Mouse (Mus musculus) CH12.LX (cell line): ENCODE measurements around the gene Pcp4l1. TPM values are rescaled to one million over a fixed set of nuclear protein-coding genes. Genes with fewer than 3 reads are reported as not detected.

ENCODE experiments used
- DNase-seq: peaks from one replicate; pipeline ENCODE4 v3.0.0-alpha.2; 2013; ENCODE audit errors: extremely low read depth
- H3K27ac ChIP-seq: 2 replicates; pipeline ENCODE4 v1.5.1; 2012; ENCODE audit warnings: low read depth, mild to moderate bottlenecking, control low read depth, moderate library complexity; ENCODE audit not compliant: insufficient read depth
- H3K27me3 ChIP-seq: replicated peaks from 2 replicates; pipeline ENCODE3; 2012; ENCODE audit warnings: inconsistent platforms
- H3K36me3 ChIP-seq, 2 experiments: replicated peaks in 1 of 2; 2 replicates each; pipeline versions ENCODE3 to v1.6.1; 2012; ENCODE audit warnings: inconsistent platforms in 1 of 2, low read length in 1 of 2, mild to moderate bottlenecking in 1 of 2, mixed read lengths in 1 of 2, moderate library complexity in 1 of 2; ENCODE audit not compliant: control insufficient read depth in 1 of 2, insufficient read depth in 1 of 2
- H3K4me1 ChIP-seq, 2 experiments: 2 replicates each; pipeline ENCODE4 v1.6.1; 2012; ENCODE audit warnings: inconsistent platforms in 1 of 2, moderate library complexity in 1 of 2; ENCODE audit not compliant: insufficient read depth in 2 of 2, control insufficient read depth in 1 of 2
- H3K4me2 ChIP-seq: 2 replicates; pipeline ENCODE4 v1.6.1; 2012; ENCODE audit warnings: low read depth, mild to moderate bottlenecking, control low read depth; ENCODE audit not compliant: poor library complexity, insufficient read depth, severe bottlenecking
- H3K4me3 ChIP-seq, 3 experiments: fragments of 150-350 bp in 1 of 3; sonication (generic) in 1 of 3; replicated peaks in 1 of 3; 2 replicates each; pipeline versions ENCODE3 to v1.5.1; 2011 to 2012; ENCODE audit warnings: low read depth in 2 of 3, low read length in 2 of 3, mild to moderate bottlenecking in 2 of 3, moderate library complexity in 2 of 3, control low read depth in 1 of 3, improper control_type of control experiment in 1 of 3, inconsistent platforms in 1 of 3, mixed read lengths in 1 of 3; ENCODE audit not compliant: poor library complexity in 1 of 3
- H3K79me2 ChIP-seq: replicated peaks from 2 replicates; pipeline ENCODE4 v1.6.1; 2012; ENCODE audit warnings: mild to moderate bottlenecking, moderate library complexity; ENCODE audit not compliant: control insufficient read depth, poor library complexity, insufficient read depth, severe bottlenecking; ENCODE audit errors: extremely low read depth
- H3K9ac ChIP-seq: 2 replicates; pipeline ENCODE4 v1.6.1; 2012; ENCODE audit warnings: low read depth, mild to moderate bottlenecking, control low read depth, moderate library complexity; ENCODE audit not compliant: insufficient read depth
- H3K9me3 ChIP-seq: replicated peaks from 2 replicates; pipeline ENCODE3; 2012; ENCODE audit warnings: low read length, inconsistent platforms, mixed read lengths
- ELF1 ChIP-seq: IDR thresholded peaks from 2 replicates; pipeline ENCODE4 v1.6.1; 2014; ENCODE audit warnings: low read depth, mild to moderate bottlenecking, inconsistent platforms, low read length, improper control_type of control experiment
- EP300 ChIP-seq: IDR thresholded peaks from 2 replicates; pipeline ENCODE4 v1.6.1; 2011; ENCODE audit warnings: low read length, improper control_type of control experiment
- IRF4 ChIP-seq: IDR thresholded peaks from 2 replicates; pipeline ENCODE4 v1.6.1; 2014; ENCODE audit warnings: low read depth, mild to moderate bottlenecking, inconsistent platforms, low read length, improper control_type of control experiment
- JUN ChIP-seq: IDR thresholded peaks from 2 replicates; pipeline ENCODE4 v1.6.1; 2011; ENCODE audit warnings: low read depth, mild to moderate bottlenecking, low read length, improper control_type of control experiment, moderate library complexity; ENCODE audit not compliant: insufficient read depth
- MAFK ChIP-seq: IDR thresholded peaks from 2 replicates; pipeline ENCODE4 v1.6.1; 2011; ENCODE audit warnings: low read length, improper control_type of control experiment; ENCODE audit not compliant: insufficient replicate concordance
- MAZ ChIP-seq: IDR thresholded peaks from 2 replicates; pipeline ENCODE4 v1.6.1; 2012; ENCODE audit warnings: low read depth, mild to moderate bottlenecking, inconsistent platforms, low read length, improper control_type of control experiment, moderate library complexity
- MEF2A ChIP-seq: IDR thresholded peaks from 2 replicates; pipeline ENCODE4 v1.6.1; 2014; ENCODE audit warnings: low read depth, mild to moderate bottlenecking, inconsistent platforms, low read length, improper control_type of control experiment, borderline replicate concordance
- NELFE ChIP-seq: IDR thresholded peaks from 2 replicates; pipeline ENCODE4 v1.6.1; 2011; ENCODE audit warnings: low read depth, low read length, improper control_type of control experiment
- POLR2A ChIP-seq: IDR thresholded peaks from 2 replicates; pipeline ENCODE4 v1.6.1; 2011; ENCODE audit warnings: low read depth, mild to moderate bottlenecking, improper control_type of control experiment, low read length
- POLR2AphosphoS2 ChIP-seq: IDR thresholded peaks from 2 replicates; pipeline ENCODE4 v1.6.1; 2011; ENCODE audit warnings: low read depth, low read length, improper control_type of control experiment
- RAD21 ChIP-seq: IDR thresholded peaks from 2 replicates; pipeline ENCODE4 v1.6.1; 2011; ENCODE audit warnings: low read depth, mild to moderate bottlenecking, low read length, improper control_type of control experiment, moderate library complexity
- RCOR1 ChIP-seq: conservative IDR thresholded peaks from 2 replicates; pipeline ENCODE4 v1.6.1; 2012; ENCODE audit warnings: low read depth, mild to moderate bottlenecking, inconsistent platforms, low read length, improper control_type of control experiment
- SIN3A ChIP-seq: IDR thresholded peaks from 2 replicates; pipeline ENCODE4 v1.6.1; 2012; ENCODE audit warnings: low read length, improper control_type of control experiment, inconsistent platforms
- SMC3 ChIP-seq: IDR thresholded peaks from 2 replicates; pipeline ENCODE4 v1.6.1; 2011; ENCODE audit warnings: low read depth, low read length, improper control_type of control experiment
- TCF12 ChIP-seq: IDR thresholded peaks from 2 replicates; pipeline ENCODE4 v1.6.1; 2014; ENCODE audit warnings: low read depth, mild to moderate bottlenecking, inconsistent platforms, low read length, improper control_type of control experiment
- UBTF ChIP-seq: IDR thresholded peaks from 2 replicates; pipeline ENCODE4 v1.6.1; 2012; ENCODE audit warnings: low read depth, mild to moderate bottlenecking, inconsistent platforms, low read length, improper control_type of control experiment, moderate library complexity
- ZC3H11A ChIP-seq: IDR thresholded peaks from 2 replicates; pipeline ENCODE4 v1.6.1; 2012; ENCODE audit warnings: low read depth, mild to moderate bottlenecking, inconsistent platforms, low read length, improper control_type of control experiment
- ZMIZ1 ChIP-seq: IDR thresholded peaks from 2 replicates; pipeline ENCODE4 v1.6.1; 2012; ENCODE audit warnings: low read depth, mild to moderate bottlenecking, inconsistent platforms, low read length, improper control_type of control experiment
- dilution Hi-C: fragments of 300-500 bp; cut with MboI; formaldehyde crosslinking; loops from 2 replicates; pipeline ENCODE4 v1.14.3; 2020; ENCODE audit warnings: low sequenced_read_pairs; ENCODE audit not compliant: extremely low pct_unique_long_range_greater_than_20kb, extremely low pct_ligation_motif_present
- in situ Hi-C: fragments of 300-500 bp; cut with MboI; formaldehyde crosslinking; loops from 3 replicates; pipeline ENCODE4 v1.14.3; 2019; ENCODE audit warnings: low sequenced_read_pairs, low pct_ligation_motif_present, low pct_unique_long_range_greater_than_20kb, mixed read lengths
- polyA plus RNA-seq: library from polyadenylated mRNA; unstranded; fragments of >175 nt; gene quantifications from 2 replicates; pipeline ENCODE4 v1.2.1, GENCODE M21; 2012; ENCODE audit warnings: low read depth; ENCODE audit not compliant: insufficient read length
- total RNA-seq, 2 experiments: library from RNA; depleted of rRNA; stranded (reverse); fragments of 300-350 nt in 1 of 2; fragments of >200 nt in 1 of 2; gene quantifications; 2 replicates each; pipeline ENCODE4 v1.2.3; 2012 to 2014

Pcp4l1 gene
- total and polyA plus RNA-seq, 3 experiments = not detected

DNA sequence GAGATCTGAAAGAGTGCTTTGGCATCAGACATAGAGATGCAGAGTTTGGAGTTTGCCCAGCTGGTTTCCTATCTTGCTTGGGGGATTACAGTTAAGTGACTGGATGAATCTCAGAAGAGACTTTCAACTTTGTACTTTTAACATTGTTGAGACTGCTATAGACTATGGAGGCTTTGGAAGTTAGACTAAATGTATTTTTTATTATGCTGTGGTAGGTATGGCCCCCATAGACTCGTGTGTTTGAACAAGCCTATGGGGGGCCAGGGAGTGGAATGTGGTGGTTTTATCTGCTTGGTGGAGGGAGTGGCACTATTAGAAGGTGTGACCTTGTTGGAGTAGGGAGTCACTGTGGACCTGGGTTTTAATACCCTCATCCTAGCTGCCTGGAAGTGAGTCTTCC is 3.5 kb upstream of the Pcp4l1 start:
- H3K27ac ChIP-seq = no peak overlapping the region
- no peaks in the 10 kb centered on the region for H3K4me1 ChIP-seq
- in situ Hi-C loops = no loop called here
- dilution Hi-C loops = no loop called here
- no peaks in the 10 kb centered on the region for H3K36me3 ChIP-seq
- no peaks in the 10 kb centered on the region for H3K9me3 ChIP-seq
- H3K4me2 ChIP-seq = no peak overlapping the region
- H3K9ac ChIP-seq = no peak overlapping the region
- DNase-seq = no peak
- no peaks in the 10 kb centered on the region for H3K79me2 ChIP-seq
- no peak overlapping the region for H3K4me3 ChIP-seq
- H3K27me3 ChIP-seq = peaks cover 39% of the 10 kb centered on the region
- TF ChIP-seq EP300 (no peak), ZC3H11A (no peak), ELF1 (no peak), IRF4 (no peak), RAD21 (no peak), MAZ (no peak), UBTF (no peak), ZMIZ1 (no peak), SIN3A (no peak), NELFE (no peak), POLR2A (no peak), JUN (no peak), POLR2AphosphoS2 (no peak), SMC3 (no peak), MAFK (no peak)
- TF ChIP-seq, all 38 proteins: peak for 0

DNA sequence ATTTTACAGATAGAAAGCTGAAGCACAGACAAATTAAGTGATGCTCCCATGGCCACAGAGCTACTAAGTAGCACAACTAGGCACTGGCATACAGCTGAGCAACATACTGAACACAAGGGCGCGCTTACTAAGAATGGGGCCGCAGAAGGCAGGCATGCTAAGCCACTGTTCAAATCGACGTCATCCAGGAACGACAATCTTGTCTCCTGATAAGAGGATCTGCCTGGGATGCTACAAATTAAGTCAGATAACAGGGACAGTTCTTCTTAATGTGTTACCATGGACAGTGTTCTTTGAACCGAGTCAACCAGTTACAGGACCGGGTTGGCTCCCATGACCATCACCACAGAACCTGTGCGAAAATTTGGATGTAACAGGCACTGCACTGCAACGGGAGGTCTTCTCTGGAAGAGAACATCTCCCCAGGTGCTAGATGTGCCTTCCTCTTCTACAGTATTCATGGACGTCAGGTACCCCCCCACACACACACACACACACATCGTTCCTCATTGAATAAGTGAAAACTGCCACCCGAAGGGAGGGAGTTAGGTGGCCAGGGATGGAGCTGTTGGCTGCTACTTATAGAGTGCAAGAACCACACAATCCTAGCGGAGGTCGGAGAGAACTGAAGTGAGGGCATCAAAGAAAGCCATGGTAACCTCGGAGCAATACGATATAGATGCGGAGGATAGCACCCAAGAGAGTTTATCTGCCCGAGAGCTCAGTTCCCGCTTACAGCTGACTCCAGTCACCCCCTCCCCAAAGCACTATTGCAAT is 834 bp downstream of the Pcp4l1 start:
- dilution Hi-C loops = no loop called here
- H3K27me3 ChIP-seq = peaks cover 34% of the 10 kb centered on the region
- no peak overlapping the region for H3K4me3 ChIP-seq

More for the DNA sequence above, 834 bp downstream of the Pcp4l1 start:
- H3K9ac ChIP-seq = no peak overlapping the region
- no peaks in the 10 kb centered on the region for H3K36me3 ChIP-seq
- no peaks in the 10 kb centered on the region for H3K79me2 ChIP-seq
- H3K27ac ChIP-seq = no peak overlapping the region
- DNase-seq = no peak
- in situ Hi-C loops = no loop called here
- H3K4me2 ChIP-seq = 0 out of 2 replicates have a peak overlapping the region, but pooled peaks have one; percentile 48
- no peaks in the 10 kb centered on the region for H3K4me1 ChIP-seq
- TF ChIP-seq MEF2A = no peak
- TF ChIP-seq POLR2AphosphoS2 = no peak
- no peak for TF ChIP-seq RCOR1
- TF ChIP-seq NELFE = no peak
- TF ChIP-seq TCF12 = no peak
- TF ChIP-seq IRF4 = no peak
- no peaks in the 10 kb centered on the region for H3K9me3 ChIP-seq
